Mouse (Mus musculus) lung, postnatal 0 days (tissue): ENCODE measurements around the gene Col6a1.

Experiments
- CTCF ChIP-seq: IDR thresholded peaks from 2 replicates; pipeline ENCODE4 v1.5.1; 2016; ENCODE audit warnings: antibody characterized with exemption, mild to moderate bottlenecking
- EP300 ChIP-seq: IDR thresholded peaks from 2 replicates; pipeline ENCODE4 v1.6.1; 2016; ENCODE audit warnings: antibody characterized with exemption, mild to moderate bottlenecking, control low read depth

DNA sequence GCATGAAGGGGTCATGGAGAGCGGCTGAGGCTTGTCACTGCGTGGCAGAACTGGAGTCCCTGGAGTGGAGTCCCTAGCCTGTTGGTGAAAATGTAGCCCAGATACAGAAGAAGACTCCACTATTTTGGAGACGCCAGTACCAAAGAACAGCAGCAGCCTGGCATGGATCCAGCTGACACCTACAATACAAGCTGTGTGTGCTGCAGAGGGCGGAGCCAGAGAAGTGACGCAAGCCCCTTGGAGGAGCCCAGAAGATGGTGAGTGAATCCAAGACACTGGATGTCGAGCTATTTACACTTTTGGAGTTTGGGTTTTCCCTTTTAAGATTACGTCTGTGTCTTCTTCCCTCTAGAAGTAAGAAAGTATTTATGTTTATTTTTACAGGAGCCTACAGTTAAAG lies 47.8 kb downstream of the Col6a1 start:
- TF ChIP-seq CTCF (no peak), EP300 (no peak)
